Mouse (Mus musculus): ENCODE measurements around the gene Ankrd11. TPM values are rescaled to one million over a fixed set of nuclear protein-coding genes. Genes with fewer than 3 reads are reported as not detected.

Ankrd11 gene
- polyA plus RNA-seq, 1 experiment from 2014 or later = 34.4 TPM

GRCm38 (mm10) chr8:122953028-122953427 is 89.0 kb downstream of the Ankrd11 start:
- Histone ChIP-seq H3K36me3 (no peaks in the 10 kb centered on the region), H3K4me3 (replicated peaks) (no peak overlapping the region), H3K27ac (no peak overlapping the region), H3K27me3 (no peaks in the 10 kb centered on the region), H3K9me3 (no peaks in the 10 kb centered on the region), H3K4me2 (replicated peaks) (no peak overlapping the region), H3K4me1 (replicated peaks) (peaks cover 28% of the 10 kb centered on the region), H3K9ac (replicated peaks) (no peak overlapping the region)
- WGBS = 93% methylated on average over 6 of the region's 6 CpGs
- no peak for ATAC-seq

- 94% methylated on average over 5 of the region's 5 CpGs for WGBS
- peaks cover 25% of the 10 kb centered on the region for H3K4me1 ChIP-seq (replicated peaks)
- no peak overlapping the region for H3K4me2 ChIP-seq (replicated peaks)
- no peaks in the 10 kb centered on the region for H3K36me3 ChIP-seq
- H3K27ac ChIP-seq = no peak overlapping the region
- H3K4me3 ChIP-seq (replicated peaks) = no peak overlapping the region
- ATAC-seq = no peak
- no peak overlapping the region for H3K9ac ChIP-seq (replicated peaks)
- no peaks in the 10 kb centered on the region for H3K9me3 ChIP-seq
- H3K27me3 ChIP-seq = no peaks in the 10 kb centered on the region
Observed at GRCm38 (mm10) chr8:122951456-122951855, 90.6 kb downstream of the Ankrd11 start.

- Histone ChIP-seq H3K27me3 (no peaks in the 10 kb centered on the region), H3K9me3 (no peaks in the 10 kb centered on the region), H3K4me3 (replicated peaks) (no peak overlapping the region), H3K27ac (0 out of 2 replicates have a peak overlapping the region, but pooled peaks have one; percentile 12), H3K4me2 (replicated peaks) (no peak overlapping the region), H3K36me3 (no peaks in the 10 kb centered on the region), H3K4me1 (replicated peaks) (peaks cover 22% of the 10 kb centered on the region), H3K9ac (replicated peaks) (no peak overlapping the region)
- 89% methylated on average over 5 of the region's 5 CpGs for WGBS
- no peak for ATAC-seq
Observed at GRCm38 (mm10) chr8:122949701-122950100, 92.4 kb downstream of the Ankrd11 start.

- Histone ChIP-seq H3K9me3 (no peaks in the 10 kb centered on the region), H3K27ac (no peak overlapping the region), H3K27me3 (no peaks in the 10 kb centered on the region), H3K36me3 (no peaks in the 10 kb centered on the region), H3K4me1 (replicated peaks) (peaks cover 29% of the 10 kb centered on the region), H3K4me2 (replicated peaks) (no peak overlapping the region), H3K4me3 (replicated peaks) (no peak overlapping the region), H3K9ac (replicated peaks) (no peak overlapping the region)
- no peak for ATAC-seq
- WGBS = 68% methylated on average over 2 of the region's 2 CpGs
Observed at GRCm38 (mm10) chr8:122945775-122946174, 96.3 kb downstream of the Ankrd11 start.

- Histone ChIP-seq H3K4me3 (replicated peaks) (no peak overlapping the region), H3K27ac (peak overlapping the region; percentile 39; the same call in 1 of the 2 replicates), H3K4me1 (replicated peaks) (peaks cover 37% of the 10 kb centered on the region), H3K9ac (replicated peaks) (no peak overlapping the region), H3K4me2 (replicated peaks) (no peak overlapping the region), H3K36me3 (no peaks in the 10 kb centered on the region), H3K27me3 (no peaks in the 10 kb centered on the region), H3K9me3 (no peaks in the 10 kb centered on the region)
- ATAC-seq = peak; percentile 34; the same call in 1 of the 2 replicates
- 73% methylated on average over 9 of the region's 9 CpGs for WGBS
Observed at GRCm38 (mm10) chr8:122942803-122943713, 99.0 kb downstream of the Ankrd11 start.

- 44% methylated on average over 4 of the region's 4 CpGs for WGBS
- Histone ChIP-seq H3K4me1 (replicated peaks) (peaks cover 50% of the 10 kb centered on the region), H3K27me3 (no peaks in the 10 kb centered on the region)
Observed at GRCm38 (mm10) chr8:122938591-122938990, 103.5 kb downstream of the Ankrd11 start.

GRCm38 (mm10) chr8:122938170-122938569 is 103.9 kb downstream of the Ankrd11 start:
- WGBS = 75% methylated on average over 3 of the region's 3 CpGs
- Histone ChIP-seq H3K27me3 (no peaks in the 10 kb centered on the region), H3K9ac (replicated peaks) (no peak overlapping the region), H3K4me2 (replicated peaks) (no peak overlapping the region), H3K9me3 (no peaks in the 10 kb centered on the region), H3K36me3 (no peaks in the 10 kb centered on the region), H3K4me1 (replicated peaks) (peaks cover 47% of the 10 kb centered on the region), H3K27ac (peak overlapping the region; percentile 26; the same call in 1 of the 2 replicates), H3K4me3 (replicated peaks) (no peak overlapping the region)
- no peak for ATAC-seq

More at GRCm38 (mm10) chr8:122938591-122938990, 103.5 kb downstream of the Ankrd11 start:
- H3K4me3 ChIP-seq (replicated peaks) = no peak overlapping the region
- 0 out of 2 replicates have a peak overlapping the region, but pooled peaks have one; percentile 26 for H3K27ac ChIP-seq
- ATAC-seq = no peak
- H3K36me3 ChIP-seq = no peaks in the 10 kb centered on the region
- no peak overlapping the region for H3K9ac ChIP-seq (replicated peaks)
- H3K9me3 ChIP-seq = no peaks in the 10 kb centered on the region
- no peak overlapping the region for H3K4me2 ChIP-seq (replicated peaks)

- WGBS = 91% methylated on average over 2 of the region's 2 CpGs
Observed at GRCm38 (mm10) chr8:122937545-122938053, 104.5 kb downstream of the Ankrd11 start.

GRCm38 (mm10) chr8:122935912-122936311 is 106.2 kb downstream of the Ankrd11 start:
- Histone ChIP-seq H3K4me2 (replicated peaks) (no peak overlapping the region), H3K36me3 (no peaks in the 10 kb centered on the region), H3K9ac (replicated peaks) (no peak overlapping the region), H3K9me3 (no peaks in the 10 kb centered on the region), H3K27me3 (no peaks in the 10 kb centered on the region), H3K27ac (no peak overlapping the region), H3K4me1 (replicated peaks) (peaks cover 53% of the 10 kb centered on the region), H3K4me3 (replicated peaks) (no peak overlapping the region)
- WGBS = 90% methylated on average over 3 of the region's 3 CpGs
- no peak for ATAC-seq

More at GRCm38 (mm10) chr8:122937545-122938053, 104.5 kb downstream of the Ankrd11 start:
- Histone ChIP-seq H3K9me3 (no peaks in the 10 kb centered on the region), H3K4me1 (replicated peaks) (peaks cover 44% of the 10 kb centered on the region), H3K4me3 (replicated peaks) (no peak overlapping the region), H3K27me3 (no peaks in the 10 kb centered on the region), H3K4me2 (replicated peaks) (no peak overlapping the region), H3K9ac (replicated peaks) (no peak overlapping the region), H3K27ac (0 out of 2 replicates have a peak overlapping the region, but pooled peaks have one; percentile 26), H3K36me3 (no peaks in the 10 kb centered on the region)
- no peak for ATAC-seq

- Histone ChIP-seq H3K27ac (no peak overlapping the region), H3K4me1 (replicated peaks) (peaks cover 52% of the 10 kb centered on the region), H3K4me2 (replicated peaks) (no peak overlapping the region), H3K4me3 (replicated peaks) (no peak overlapping the region), H3K27me3 (no peaks in the 10 kb centered on the region), H3K9ac (replicated peaks) (no peak overlapping the region), H3K9me3 (no peaks in the 10 kb centered on the region), H3K36me3 (no peaks in the 10 kb centered on the region)
- 79% methylated on average over 1 of the region's 1 CpGs for WGBS
- ATAC-seq = no peak
Observed at GRCm38 (mm10) chr8:122935118-122935517, 107.0 kb downstream of the Ankrd11 start.

GRCm38 (mm10) chr8:122933973-122934372 is 108.1 kb downstream of the Ankrd11 start:
- no peak for ATAC-seq
- Histone ChIP-seq H3K9ac (replicated peaks) (no peak overlapping the region), H3K4me1 (replicated peaks) (peaks cover 43% of the 10 kb centered on the region), H3K4me3 (replicated peaks) (no peak overlapping the region), H3K4me2 (replicated peaks) (no peak overlapping the region), H3K36me3 (no peaks in the 10 kb centered on the region), H3K9me3 (no peaks in the 10 kb centered on the region), H3K27me3 (no peaks in the 10 kb centered on the region), H3K27ac (no peak overlapping the region)

GRCm38 (mm10) chr8:122932561-122932959 is 109.5 kb downstream of the Ankrd11 start:
- Histone ChIP-seq H3K27ac (no peak overlapping the region), H3K36me3 (no peaks in the 10 kb centered on the region), H3K4me1 (replicated peaks) (peaks cover 29% of the 10 kb centered on the region), H3K9me3 (no peaks in the 10 kb centered on the region), H3K27me3 (no peaks in the 10 kb centered on the region), H3K9ac (replicated peaks) (no peak overlapping the region), H3K4me3 (replicated peaks) (no peak overlapping the region), H3K4me2 (replicated peaks) (no peak overlapping the region)
- no peak for ATAC-seq
- WGBS = 88% methylated on average over 2 of the region's 2 CpGs

Measured in midbrain, embryonic 13.5 days (tissue).